Mouse (Mus musculus) kidney, adult 2 months (tissue): ENCODE data around the gene Dera.

Experiments used
- CTCF ChIP-seq: fragments of 200-500 bp; conservative IDR thresholded peaks from 2 replicates; pipeline ENCODE4 v1.5.1; 2011; ENCODE audit warnings: low read depth, mild to moderate bottlenecking, control low read depth, low read length, moderate library complexity, mixed read lengths; ENCODE audit not compliant: insufficient read depth, insufficient read length
- POLR2A ChIP-seq: fragments of 200-500 bp; IDR thresholded peaks from one replicate; pipeline ENCODE4 v1.6.1; 2011; ENCODE audit warnings: low read depth, low read length, control low read depth

GRCm38 (mm10) chr6:137735671-137736238 is 18.6 kb upstream of the Dera start:
- no peak for TF ChIP-seq CTCF
- TF ChIP-seq POLR2A, result no peak
